Mouse (Mus musculus) midbrain, postnatal 0 days (tissue): ENCODE data around the gene Thra. TPM values are rescaled to one million over a fixed set of nuclear protein-coding genes. Genes with fewer than 3 reads are reported as not detected.

Source experiments
- ATAC-seq: fragments of 200-750 bp; cut with Nextera tagmentation; 2 replicates; pipeline ENCODE4 v1.8.0; 2017; ENCODE audit warnings: moderate number of reproducible peaks, mild to moderate bottlenecking, moderate TSS enrichment, moderate library complexity; ENCODE audit not compliant: low FRiP score
- DNase-seq: peaks from one replicate; pipeline ENCODE4 v3.0.0-alpha.2; 2015; ENCODE audit warnings: low spot score
- H3K27ac ChIP-seq: fragments of 300-500 bp; sonication (generic); 2 replicates; pipeline ENCODE4 v1.5.1; 2014; ENCODE audit warnings: low read depth, mild to moderate bottlenecking, low read length, mixed read lengths
- H3K27me3 ChIP-seq: fragments of 300-500 bp; sonication (generic); 2 replicates; pipeline ENCODE4 v1.6.1; 2014; ENCODE audit warnings: low read length, control low read depth, mixed read lengths; ENCODE audit not compliant: insufficient read depth
- H3K36me3 ChIP-seq: fragments of 300-500 bp; sonication (generic); 2 replicates; pipeline ENCODE4 v1.6.1; 2014; ENCODE audit warnings: low read length, control low read depth, mixed read lengths; ENCODE audit not compliant: insufficient read depth
- H3K4me1 ChIP-seq: fragments of 300-500 bp; sonication (generic); 2 replicates; pipeline ENCODE4 v1.6.1; 2014; ENCODE audit warnings: mild to moderate bottlenecking, control low read depth, antibody characterized with exemption, low read length, mixed read lengths; ENCODE audit not compliant: insufficient read depth
- H3K4me2 ChIP-seq: fragments of 300-500 bp; sonication (generic); 2 replicates; pipeline ENCODE4 v1.6.1; 2014; ENCODE audit warnings: low read depth, mild to moderate bottlenecking, low read length, mixed read lengths; ENCODE audit not compliant: poor library complexity, severe bottlenecking
- H3K4me3 ChIP-seq: fragments of 300-500 bp; sonication (generic); 2 replicates; pipeline ENCODE4 v1.5.1; 2014; ENCODE audit warnings: low read depth, mild to moderate bottlenecking, low read length, moderate library complexity
- H3K9ac ChIP-seq: fragments of 300-500 bp; sonication (generic); replicated peaks from 2 replicates; pipeline ENCODE4 v1.6.1; 2014; ENCODE audit warnings: mild to moderate bottlenecking, low read length, moderate library complexity, mixed read lengths; ENCODE audit not compliant: poor library complexity, severe bottlenecking
- H3K9me3 ChIP-seq: fragments of 300-500 bp; sonication (generic); 2 replicates; pipeline ENCODE4 v1.6.1; 2016; ENCODE audit warnings: low read length, control low read depth
- CTCF ChIP-seq: IDR thresholded peaks from 2 replicates; pipeline ENCODE4 v1.5.1; 2016; ENCODE audit warnings: antibody characterized with exemption, mild to moderate bottlenecking
- WGBS: fragments of 180-500 bp; shearing (Covaris S2); extraction: QIAGEN DNeasy Blood & Tissue Kit; methylation state at CpG from one replicate; pipeline ENCODE4 v1.1.7; 2014; 5-methylcytosine and 5-hydroxymethylcytosine counted together
- polyA plus RNA-seq: library from polyadenylated mRNA; unstranded; fragments of >200 nt; fragmentation: Nextera tagmentation; extraction: Ambion mirVana; gene quantifications from 2 replicates; pipeline ENCODE4 v1.2.1, GENCODE M21; 2015
- total RNA-seq: library from RNA; depleted of rRNA; stranded (reverse); fragments of >200 nt; gene quantifications from 2 replicates; pipeline ENCODE4 v1.2.3, GENCODE M21; 2014

Gene Thra
- total and polyA plus RNA-seq, 2 experiments from 2014 or later, result 182 to 843 TPM

GRCm38 (mm10) chr11:98707401-98708281, 32.8 kb upstream of the Thra start:
- Histone ChIP-seq H3K4me3 (no peak overlapping the region), H3K4me2 (no peak overlapping the region), H3K36me3 (peaks cover 69% of the 10 kb centered on the region), H3K4me1 (no peaks in the 10 kb centered on the region), H3K27me3 (no peaks in the 10 kb centered on the region), H3K9me3 (no peaks in the 10 kb centered on the region), H3K9ac (no peak overlapping the region), H3K27ac (no peak overlapping the region)
- 81% methylated on average over 22 of the region's 22 CpGs for WGBS
- ATAC-seq, result no peak
- no peak for TF ChIP-seq CTCF
- DNase-seq, result peak; percentile 38

- TF ChIP-seq CTCF, result no peak
Measured at GRCm38 (mm10) chr11:98708282-98708956, 32.0 kb upstream of the Thra start.

GRCm38 (mm10) chr11:98709001-98709741, 31.3 kb upstream of the Thra start:
- WGBS, result 86% methylated on average over 26 of the region's 26 CpGs
- no peak for DNase-seq
- TF ChIP-seq CTCF, result no peak

More at GRCm38 (mm10) chr11:98708282-98708956, 32.0 kb upstream of the Thra start:
- ATAC-seq (no peak), DNase-seq (no peak)
- no peak overlapping the region for H3K4me2 ChIP-seq
- H3K36me3 ChIP-seq, result peaks cover 73% of the 10 kb centered on the region
- H3K4me3 ChIP-seq, result no peak overlapping the region
- H3K27me3 ChIP-seq, result no peaks in the 10 kb centered on the region
- H3K9me3 ChIP-seq, result no peaks in the 10 kb centered on the region
- no peaks in the 10 kb centered on the region for H3K4me1 ChIP-seq
- H3K27ac ChIP-seq, result no peak overlapping the region
- H3K9ac ChIP-seq, result no peak overlapping the region
- WGBS, result 87% methylated on average over 19 of the region's 19 CpGs

GRCm38 (mm10) chr11:98710416-98711045, 29.9 kb upstream of the Thra start:
- Histone ChIP-seq H3K4me1 (no peaks in the 10 kb centered on the region), H3K9me3 (no peaks in the 10 kb centered on the region), H3K27ac (no peak overlapping the region), H3K27me3 (no peaks in the 10 kb centered on the region), H3K4me2 (no peak overlapping the region), H3K4me3 (no peak overlapping the region), H3K9ac (no peak overlapping the region), H3K36me3 (peaks cover 75% of the 10 kb centered on the region)
- peak; percentile 34 for ATAC-seq
- TF ChIP-seq CTCF, result peak; percentile 95
- DNase-seq, result peak; percentile 82
- WGBS, result 57% methylated on average over 12 of the region's 12 CpGs

More at GRCm38 (mm10) chr11:98709001-98709741, 31.3 kb upstream of the Thra start:
- H3K9me3 ChIP-seq, result no peaks in the 10 kb centered on the region
- no peak overlapping the region for H3K4me3 ChIP-seq
- H3K9ac ChIP-seq, result no peak overlapping the region
- H3K27me3 ChIP-seq, result no peaks in the 10 kb centered on the region
- no peak for ATAC-seq
- H3K27ac ChIP-seq, result no peak overlapping the region
- H3K4me1 ChIP-seq, result no peaks in the 10 kb centered on the region
- H3K4me2 ChIP-seq, result no peak overlapping the region
- peaks cover 77% of the 10 kb centered on the region for H3K36me3 ChIP-seq

GRCm38 (mm10) chr11:98711046-98711434, 29.4 kb upstream of the Thra start:
- Histone ChIP-seq H3K9ac (no peak overlapping the region), H3K36me3 (peaks cover 75% of the 10 kb centered on the region), H3K9me3 (no peaks in the 10 kb centered on the region), H3K27me3 (no peaks in the 10 kb centered on the region), H3K4me2 (no peak overlapping the region), H3K27ac (no peak overlapping the region), H3K4me1 (no peaks in the 10 kb centered on the region), H3K4me3 (no peak overlapping the region)
- TF ChIP-seq CTCF, result no peak
- no peak for ATAC-seq
- no peak for DNase-seq
- WGBS, result 86% methylated on average over 4 of the region's 4 CpGs
